Mouse (Mus musculus): ENCODE results near the gene Rph3al. TPM values are rescaled to one million over a fixed set of nuclear protein-coding genes. Genes with fewer than 3 reads are reported as not detected.

The Rph3al gene
- polyA plus RNA-seq, 1 experiment from 2014 or later, result 2.4 TPM

GRCm38 (mm10) chr11:75894791-75895420, 43.3 kb downstream of the Rph3al start:
- Histone ChIP-seq H3K27me3 (ENCODE audit: low read depth, poor library complexity, severe bottlenecking) (peaks cover 8% of the 10 kb centered on the region; the same call in 1 of the 2 replicates), H3K36me3 (no peaks in the 10 kb centered on the region), H3K27ac (no peak overlapping the region), H3K4me3 (no peak overlapping the region), H3K9me3 (replicated peaks) (no peaks in the 10 kb centered on the region), H3K4me1 (0 out of 2 replicates have a peak, but pooled peaks cover 7% of the 10 kb centered on the region)
- 78% methylated on average over 12 of the region's 12 CpGs for WGBS
- DNase-seq (ENCODE audit: low spot score), result no peak

- H3K9me3 ChIP-seq (replicated peaks), result no peaks in the 10 kb centered on the region
- 0 out of 2 replicates have a peak, but pooled peaks cover under 1% of the 10 kb centered on the region for H3K27me3 ChIP-seq (ENCODE audit: low read depth, poor library complexity, severe bottlenecking)
- no peak for DNase-seq (ENCODE audit: low spot score)
These were observed 44.3 kb downstream of the Rph3al start for GRCm38 (mm10) chr11:75893956-75894355.

GRCm38 (mm10) chr11:75887349-75887748, 50.9 kb downstream of the Rph3al start:
- H3K4me1 ChIP-seq, result no peaks in the 10 kb centered on the region
- H3K36me3 ChIP-seq, result no peaks in the 10 kb centered on the region
- no peak for DNase-seq (ENCODE audit: low spot score)
- H3K27me3 ChIP-seq (ENCODE audit: low read depth, poor library complexity, severe bottlenecking), result no peaks in the 10 kb centered on the region
- 89% methylated on average over 3 of the region's 3 CpGs for WGBS
- no peaks in the 10 kb centered on the region for H3K9me3 ChIP-seq (replicated peaks)
- no peak overlapping the region for H3K27ac ChIP-seq
- no peak overlapping the region for H3K4me3 ChIP-seq

More at GRCm38 (mm10) chr11:75893956-75894355, 44.3 kb downstream of the Rph3al start:
- Histone ChIP-seq H3K27ac (no peak overlapping the region), H3K4me3 (no peak overlapping the region), H3K4me1 (0 out of 2 replicates have a peak, but pooled peaks cover 2% of the 10 kb centered on the region), H3K36me3 (no peaks in the 10 kb centered on the region)
- 66% methylated on average over 2 of the region's 2 CpGs for WGBS

GRCm38 (mm10) chr11:75881234-75881633, 57.0 kb downstream of the Rph3al start:
- Histone ChIP-seq H3K36me3 (no peaks in the 10 kb centered on the region), H3K27ac (no peak overlapping the region), H3K9me3 (replicated peaks) (no peaks in the 10 kb centered on the region), H3K4me1 (peaks cover 5% of the 10 kb centered on the region; the same call in 1 of the 2 replicates), H3K27me3 (ENCODE audit: low read depth, poor library complexity, severe bottlenecking) (peaks cover 13% of the 10 kb centered on the region; the same call in 1 of the 2 replicates), H3K4me3 (no peak overlapping the region)
- no peak for DNase-seq (ENCODE audit: low spot score)
- WGBS, result 92% methylated on average over 3 of the region's 3 CpGs

GRCm38 (mm10) chr11:75880064-75880463, 58.2 kb downstream of the Rph3al start:
- no peak overlapping the region for H3K27ac ChIP-seq
- peaks cover 6% of the 10 kb centered on the region; the same call in 1 of the 2 replicates for H3K4me1 ChIP-seq
- H3K4me3 ChIP-seq, result no peak overlapping the region
- no peaks in the 10 kb centered on the region for H3K9me3 ChIP-seq (replicated peaks)
- no peaks in the 10 kb centered on the region for H3K36me3 ChIP-seq
- WGBS, result 86% methylated on average over 8 of the region's 8 CpGs
- no peak for DNase-seq (ENCODE audit: low spot score)
- H3K27me3 ChIP-seq (ENCODE audit: low read depth, poor library complexity, severe bottlenecking), result peaks cover 13% of the 10 kb centered on the region; the same call in 1 of the 2 replicates

GRCm38 (mm10) chr11:75878460-75878859, 59.8 kb downstream of the Rph3al start:
- no peak for DNase-seq (ENCODE audit: low spot score)
- no peaks in the 10 kb centered on the region for H3K9me3 ChIP-seq (replicated peaks)
- no peak overlapping the region for H3K4me3 ChIP-seq
- H3K27me3 ChIP-seq (ENCODE audit: low read depth, poor library complexity, severe bottlenecking), result peaks cover 13% of the 10 kb centered on the region; the same call in 1 of the 2 replicates
- H3K4me1 ChIP-seq, result peaks cover 6% of the 10 kb centered on the region; the same call in 1 of the 2 replicates
- WGBS, result 84% methylated on average over 8 of the region's 8 CpGs
- no peaks in the 10 kb centered on the region for H3K36me3 ChIP-seq
- H3K27ac ChIP-seq, result no peak overlapping the region

- H3K36me3 ChIP-seq, result no peaks in the 10 kb centered on the region
- no peaks in the 10 kb centered on the region for H3K9me3 ChIP-seq (replicated peaks)
- no peak overlapping the region for H3K27ac ChIP-seq
- no peak for DNase-seq (ENCODE audit: low spot score)
- no peak overlapping the region for H3K4me3 ChIP-seq
- peaks cover 6% of the 10 kb centered on the region; the same call in 1 of the 2 replicates for H3K4me1 ChIP-seq
- 55% methylated on average over 15 of the region's 15 CpGs for WGBS
- H3K27me3 ChIP-seq (ENCODE audit: low read depth, poor library complexity, severe bottlenecking), result peaks cover 15% of the 10 kb centered on the region; the same call in 1 of the 2 replicates
These were observed 62.0 kb downstream of the Rph3al start for GRCm38 (mm10) chr11:75876043-75876780.

GRCm38 (mm10) chr11:75871688-75872087, 66.5 kb downstream of the Rph3al start:
- WGBS, result 93% methylated on average over 1 of the region's 1 CpGs
- no peak overlapping the region for H3K4me3 ChIP-seq
- DNase-seq (ENCODE audit: low spot score), result no peak

GRCm38 (mm10) chr11:75870947-75871346, 67.3 kb downstream of the Rph3al start:
- Histone ChIP-seq H3K4me3 (no peak overlapping the region), H3K4me1 (peaks cover 17% of the 10 kb centered on the region), H3K27me3 (ENCODE audit: low read depth, poor library complexity, severe bottlenecking) (peaks cover 16% of the 10 kb centered on the region), H3K36me3 (no peaks in the 10 kb centered on the region), H3K27ac (no peak overlapping the region), H3K9me3 (replicated peaks) (no peaks in the 10 kb centered on the region)
- WGBS, result 63% methylated on average over 4 of the region's 4 CpGs
- DNase-seq (ENCODE audit: low spot score), result no peak

More at GRCm38 (mm10) chr11:75871688-75872087, 66.5 kb downstream of the Rph3al start:
- Histone ChIP-seq H3K4me1 (peaks cover 15% of the 10 kb centered on the region), H3K27me3 (ENCODE audit: low read depth, poor library complexity, severe bottlenecking) (peaks cover 16% of the 10 kb centered on the region), H3K9me3 (replicated peaks) (no peaks in the 10 kb centered on the region), H3K36me3 (no peaks in the 10 kb centered on the region), H3K27ac (no peak overlapping the region)

GRCm38 (mm10) chr11:75870386-75870785, 67.8 kb downstream of the Rph3al start:
- DNase-seq (ENCODE audit: low spot score), result no peak
- Histone ChIP-seq H3K4me3 (no peak overlapping the region), H3K27ac (no peak overlapping the region), H3K4me1 (peaks cover 23% of the 10 kb centered on the region), H3K9me3 (replicated peaks) (no peaks in the 10 kb centered on the region), H3K27me3 (ENCODE audit: low read depth, poor library complexity, severe bottlenecking) (peaks cover 16% of the 10 kb centered on the region), H3K36me3 (no peaks in the 10 kb centered on the region)
- 76% methylated on average over 5 of the region's 5 CpGs for WGBS

GRCm38 (mm10) chr11:75869898-75870297, 68.3 kb downstream of the Rph3al start:
- no peaks in the 10 kb centered on the region for H3K36me3 ChIP-seq
- 53% methylated on average over 5 of the region's 5 CpGs for WGBS
- H3K27ac ChIP-seq, result no peak overlapping the region
- H3K4me3 ChIP-seq, result no peak overlapping the region
- H3K27me3 ChIP-seq (ENCODE audit: low read depth, poor library complexity, severe bottlenecking), result peaks cover 16% of the 10 kb centered on the region
- DNase-seq (ENCODE audit: low spot score), result no peak
- peaks cover 28% of the 10 kb centered on the region for H3K4me1 ChIP-seq
- no peaks in the 10 kb centered on the region for H3K9me3 ChIP-seq (replicated peaks)

- H3K36me3 ChIP-seq, result no peaks in the 10 kb centered on the region
- no peak overlapping the region for H3K27ac ChIP-seq
- peaks cover 16% of the 10 kb centered on the region for H3K27me3 ChIP-seq (ENCODE audit: low read depth, poor library complexity, severe bottlenecking)
- H3K9me3 ChIP-seq (replicated peaks), result no peaks in the 10 kb centered on the region
- H3K4me1 ChIP-seq, result peaks cover 37% of the 10 kb centered on the region
- no peak for DNase-seq (ENCODE audit: low spot score)
- 70% methylated on average over 4 of the region's 4 CpGs for WGBS
- H3K4me3 ChIP-seq, result no peak overlapping the region
These were observed 71.4 kb downstream of the Rph3al start for GRCm38 (mm10) chr11:75866861-75867260.

GRCm38 (mm10) chr11:75865859-75866258, 72.4 kb downstream of the Rph3al start:
- no peak for DNase-seq (ENCODE audit: low spot score)
- Histone ChIP-seq H3K36me3 (no peaks in the 10 kb centered on the region), H3K4me1 (peaks cover 47% of the 10 kb centered on the region), H3K9me3 (replicated peaks) (no peaks in the 10 kb centered on the region), H3K27ac (no peak overlapping the region), H3K27me3 (ENCODE audit: low read depth, poor library complexity, severe bottlenecking) (peaks cover 11% of the 10 kb centered on the region), H3K4me3 (no peak overlapping the region)
- 38% methylated on average over 9 of the region's 9 CpGs for WGBS
